Mouse (Mus musculus) lung, embryonic 15.5 days (tissue): Measurements from ENCODE around the gene Ifna16. TPM values are rescaled to one million over a fixed set of nuclear protein-coding genes. Genes with fewer than 3 reads are reported as not detected.

Experiments
- ATAC-seq: fragments of 200-750 bp; cut with Nextera tagmentation; 2 replicates; pipeline ENCODE4 v1.8.0; 2017; ENCODE audit warnings: moderate number of reproducible peaks, borderline replicate concordance; ENCODE audit not compliant: low FRiP score, low TSS enrichment; ENCODE audit errors: extremely low read depth
- H3K27ac ChIP-seq: fragments of 300-500 bp; sonication (generic); 2 replicates; pipeline ENCODE4 v1.5.1; 2015; ENCODE audit warnings: moderate library complexity, mild to moderate bottlenecking, inconsistent platforms
- H3K27me3 ChIP-seq: fragments of 300-500 bp; sonication (generic); 2 replicates; pipeline ENCODE4 v1.6.1; 2015; ENCODE audit warnings: inconsistent platforms
- H3K36me3 ChIP-seq: fragments of 300-500 bp; sonication (generic); 2 replicates; pipeline ENCODE4 v1.6.1; 2015; ENCODE audit warnings: inconsistent platforms
- H3K4me1 ChIP-seq: fragments of 300-500 bp; sonication (generic); 2 replicates; pipeline ENCODE4 v1.6.1; 2015; ENCODE audit warnings: inconsistent platforms
- H3K4me2 ChIP-seq: fragments of 300-500 bp; sonication (generic); 2 replicates; pipeline ENCODE4 v1.6.1; 2015; ENCODE audit warnings: inconsistent platforms, mild to moderate bottlenecking, moderate library complexity
- H3K4me3 ChIP-seq: fragments of 300-500 bp; sonication (generic); 2 replicates; pipeline ENCODE4 v1.5.1; 2015; ENCODE audit warnings: mild to moderate bottlenecking, inconsistent platforms
- H3K9ac ChIP-seq: fragments of 300-500 bp; sonication (generic); 2 replicates; pipeline ENCODE4 v1.6.1; 2015; ENCODE audit warnings: inconsistent platforms
- H3K9me3 ChIP-seq: fragments of 300-500 bp; sonication (generic); 2 replicates; pipeline ENCODE4 v1.6.1; 2016; ENCODE audit warnings: inconsistent platforms
- WGBS: fragments of 180-500 bp; shearing (Covaris S2); methylation state at CpG from one replicate; pipeline ENCODE4 v1.1.7; 2015; 5-methylcytosine and 5-hydroxymethylcytosine counted together
- polyA plus RNA-seq: library from polyadenylated mRNA; unstranded; fragments of >200 nt; fragmentation: Nextera tagmentation; extraction: Ambion mirVana; gene quantifications from 2 replicates; pipeline ENCODE4 v1.2.1, GENCODE M21; 2015

The Ifna16 gene
- not detected in 2 replicates for polyA plus RNA-seq

- WGBS: 75% methylated on average over 1 of the region's 1 CpGs
- H3K4me2 ChIP-seq: no peak within 1 kb of the TSS
- H3K9me3 ChIP-seq: no peaks in the 10 kb centered on the region
- no peak within 1 kb of the TSS for H3K9ac ChIP-seq
- H3K27me3 ChIP-seq: no peaks in the 10 kb centered on the region
- H3K4me1 ChIP-seq: no peaks in the 10 kb centered on the region
- no peak within 1 kb of the TSS for H3K27ac ChIP-seq
- no peak within 1 kb of the TSS for H3K4me3 ChIP-seq
- H3K36me3 ChIP-seq: no peaks in the 10 kb centered on the region
- ATAC-seq: no peak
Measured at GRCm38 (mm10) chr4:88676824-88677223, at the start of gene Ifna16. Gene Ifna16, minus strand, starts transcription at chr4:88676924.

- peak overlapping the region; percentile 97 for H3K27ac ChIP-seq
Measured at GRCm38 (mm10) chr4:88723497-88724090, 46.9 kb upstream of the Ifna16 start.

GRCm38 (mm10) chr4:88721791-88722721, 45.3 kb upstream of the Ifna16 start, which contains the start of the genes Gm26566 and Klhl9:
Gene Gm26566, plus strand, starts transcription at chr4:88721805.
Gene Klhl9, minus strand, starts transcription at chr4:88722465.
- no peaks in the 10 kb centered on the region for H3K9me3 ChIP-seq
- peak within 1 kb of the TSS; percentile 91 for H3K9ac ChIP-seq
- peaks cover 20% of the 10 kb centered on the region for H3K36me3 ChIP-seq
- peak within 1 kb of the TSS; percentile 97 for H3K27ac ChIP-seq
- peak; percentile 98 for ATAC-seq
- peaks cover 28% of the 10 kb centered on the region for H3K4me1 ChIP-seq
- WGBS: under 1% methylated on average over 72 of the region's 82 CpGs
- peak within 1 kb of the TSS; percentile 71 for H3K4me2 ChIP-seq
- peak within 1 kb of the TSS; percentile 85 for H3K4me3 ChIP-seq
- H3K27me3 ChIP-seq: no peaks in the 10 kb centered on the region

More at GRCm38 (mm10) chr4:88723497-88724090, 46.9 kb upstream of the Ifna16 start:
- Histone ChIP-seq H3K36me3 (peaks cover 14% of the 10 kb centered on the region), H3K4me2 (peak overlapping the region; percentile 29), H3K27me3 (no peaks in the 10 kb centered on the region), H3K4me1 (peaks cover 21% of the 10 kb centered on the region), H3K9me3 (no peaks in the 10 kb centered on the region), H3K4me3 (no peak overlapping the region), H3K9ac (no peak overlapping the region)
- no peak for ATAC-seq
- WGBS: 51% methylated on average over 8 of the region's 8 CpGs

GRCm38 (mm10) chr4:88718715-88719114, 42.0 kb upstream of the Ifna16 start:
- 34% methylated on average over 1 of the region's 1 CpGs for WGBS
- Histone ChIP-seq H3K4me3 (peak overlapping the region; percentile 28), H3K27ac (peak overlapping the region; percentile 19; the same call in 1 of the 2 replicates), H3K4me2 (peak overlapping the region; percentile 71), H3K27me3 (no peaks in the 10 kb centered on the region), H3K9ac (peak overlapping the region; percentile 22; the same call in 1 of the 2 replicates), H3K9me3 (no peaks in the 10 kb centered on the region), H3K4me1 (peaks cover 31% of the 10 kb centered on the region), H3K36me3 (peaks cover 41% of the 10 kb centered on the region)
- ATAC-seq: no peak

- Histone ChIP-seq H3K27me3 (no peaks in the 10 kb centered on the region), H3K9me3 (no peaks in the 10 kb centered on the region), H3K36me3 (peaks cover 31% of the 10 kb centered on the region), H3K4me3 (no peak overlapping the region), H3K4me2 (no peak overlapping the region), H3K27ac (no peak overlapping the region), H3K4me1 (peaks cover 19% of the 10 kb centered on the region), H3K9ac (no peak overlapping the region)
- no peak for ATAC-seq
Measured at GRCm38 (mm10) chr4:88715059-88715458, 38.3 kb upstream of the Ifna16 start.

GRCm38 (mm10) chr4:88714281-88714680, 37.6 kb upstream of the Ifna16 start:
- no peak for ATAC-seq

GRCm38 (mm10) chr4:88707128-88707826, 30.6 kb upstream of the Ifna16 start:
- Histone ChIP-seq H3K4me2 (no peak overlapping the region), H3K27ac (no peak overlapping the region), H3K9me3 (no peaks in the 10 kb centered on the region), H3K4me1 (no peaks in the 10 kb centered on the region), H3K36me3 (no peaks in the 10 kb centered on the region), H3K4me3 (no peak overlapping the region), H3K27me3 (no peaks in the 10 kb centered on the region), H3K9ac (no peak overlapping the region)
- ATAC-seq: no peak
- WGBS: 89% methylated on average over 1 of the region's 1 CpGs

More at GRCm38 (mm10) chr4:88714281-88714680, 37.6 kb upstream of the Ifna16 start:
- no peak overlapping the region for H3K4me2 ChIP-seq
- peaks cover 31% of the 10 kb centered on the region for H3K36me3 ChIP-seq
- no peaks in the 10 kb centered on the region for H3K27me3 ChIP-seq
- no peaks in the 10 kb centered on the region for H3K9me3 ChIP-seq
- no peak overlapping the region for H3K27ac ChIP-seq
- no peak overlapping the region for H3K9ac ChIP-seq
- H3K4me1 ChIP-seq: peaks cover 14% of the 10 kb centered on the region
- WGBS: 64% methylated on average over 1 of the region's 1 CpGs
- no peak overlapping the region for H3K4me3 ChIP-seq

GRCm38 (mm10) chr4:88705924-88706323, 29.2 kb upstream of the Ifna16 start:
- no peak for ATAC-seq
- no peaks in the 10 kb centered on the region for H3K4me1 ChIP-seq
- WGBS: 38% methylated on average over 3 of the region's 3 CpGs

GRCm38 (mm10) chr4:88699301-88699700, 22.6 kb upstream of the Ifna16 start:
- no peaks in the 10 kb centered on the region for H3K9me3 ChIP-seq
- ATAC-seq: no peak
- no peak overlapping the region for H3K9ac ChIP-seq
- H3K4me1 ChIP-seq: no peaks in the 10 kb centered on the region
- H3K27ac ChIP-seq: no peak overlapping the region
- H3K4me3 ChIP-seq: no peak overlapping the region
- 87% methylated on average over 1 of the region's 1 CpGs for WGBS
- H3K4me2 ChIP-seq: no peak overlapping the region
- no peaks in the 10 kb centered on the region for H3K36me3 ChIP-seq
- no peaks in the 10 kb centered on the region; the same call in 1 of the 2 replicates for H3K27me3 ChIP-seq

More at GRCm38 (mm10) chr4:88705924-88706323, 29.2 kb upstream of the Ifna16 start:
- H3K9ac ChIP-seq: no peak overlapping the region
- H3K27ac ChIP-seq: no peak overlapping the region
- no peaks in the 10 kb centered on the region for H3K9me3 ChIP-seq
- no peaks in the 10 kb centered on the region for H3K36me3 ChIP-seq
- no peak overlapping the region for H3K4me3 ChIP-seq
- no peak overlapping the region for H3K4me2 ChIP-seq
- no peaks in the 10 kb centered on the region for H3K27me3 ChIP-seq

GRCm38 (mm10) chr4:88698781-88699180, 22.1 kb upstream of the Ifna16 start:
- no peak overlapping the region for H3K27ac ChIP-seq
- H3K9me3 ChIP-seq: no peaks in the 10 kb centered on the region
- no peak overlapping the region for H3K4me3 ChIP-seq
- no peaks in the 10 kb centered on the region for H3K36me3 ChIP-seq
- H3K4me1 ChIP-seq: no peaks in the 10 kb centered on the region
- no peaks in the 10 kb centered on the region; the same call in 1 of the 2 replicates for H3K27me3 ChIP-seq
- 77% methylated on average over 5 of the region's 5 CpGs for WGBS
- H3K4me2 ChIP-seq: no peak overlapping the region
- no peak for ATAC-seq
- H3K9ac ChIP-seq: no peak overlapping the region

- Histone ChIP-seq H3K4me1 (no peaks in the 10 kb centered on the region), H3K9ac (no peak overlapping the region), H3K27me3 (no peaks in the 10 kb centered on the region; the same call in 1 of the 2 replicates), H3K4me2 (no peak overlapping the region), H3K36me3 (no peaks in the 10 kb centered on the region), H3K9me3 (no peaks in the 10 kb centered on the region), H3K4me3 (no peak overlapping the region), H3K27ac (no peak overlapping the region)
- WGBS: 83% methylated on average over 4 of the region's 4 CpGs
- no peak for ATAC-seq
Measured at GRCm38 (mm10) chr4:88697753-88698152, 21.0 kb upstream of the Ifna16 start.
